Mouse (Mus musculus): Measurements from ENCODE around the gene Mapk1.

Gene Mapk1

DNA sequence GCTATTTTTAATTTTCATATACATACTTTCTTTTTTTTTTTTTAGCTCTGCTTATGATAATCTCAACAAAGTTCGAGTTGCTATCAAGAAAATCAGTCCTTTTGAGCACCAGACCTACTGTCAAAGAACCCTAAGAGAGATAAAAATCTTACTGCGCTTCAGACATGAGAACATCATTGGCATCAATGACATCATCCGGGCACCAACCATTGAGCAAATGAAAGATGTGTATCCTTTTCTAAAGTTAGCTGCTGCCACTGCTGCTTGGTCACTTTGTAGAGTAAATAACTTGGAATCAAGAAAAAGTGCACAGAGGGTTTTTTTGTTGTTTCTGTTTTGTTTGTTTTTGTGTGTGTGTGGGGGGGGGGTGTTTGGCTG lies 32.7 kb downstream of the Mapk1 start:
- no peak for DNase-seq (ENCODE audit: low read depth)

DNA sequence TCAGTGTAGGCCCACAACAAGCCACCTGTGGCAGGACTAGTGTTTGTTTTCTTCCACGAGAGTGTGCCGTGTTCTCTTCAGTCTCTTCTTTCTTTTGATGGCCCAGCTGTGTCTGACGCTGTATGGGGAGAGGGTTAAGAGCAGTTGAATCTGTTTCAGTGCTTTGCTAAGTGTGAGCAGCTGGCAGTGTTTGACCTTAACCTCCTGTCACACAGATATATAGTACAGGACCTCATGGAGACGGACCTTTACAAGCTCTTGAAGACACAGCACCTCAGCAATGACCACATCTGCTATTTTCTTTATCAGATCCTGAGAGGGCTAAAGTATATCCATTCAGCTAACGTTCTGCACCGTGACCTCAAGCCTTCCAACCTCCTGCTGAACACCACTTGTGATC lies 34.9 kb downstream of the Mapk1 start:
- DNase-seq (ENCODE audit: low read depth): no peak

DNA sequence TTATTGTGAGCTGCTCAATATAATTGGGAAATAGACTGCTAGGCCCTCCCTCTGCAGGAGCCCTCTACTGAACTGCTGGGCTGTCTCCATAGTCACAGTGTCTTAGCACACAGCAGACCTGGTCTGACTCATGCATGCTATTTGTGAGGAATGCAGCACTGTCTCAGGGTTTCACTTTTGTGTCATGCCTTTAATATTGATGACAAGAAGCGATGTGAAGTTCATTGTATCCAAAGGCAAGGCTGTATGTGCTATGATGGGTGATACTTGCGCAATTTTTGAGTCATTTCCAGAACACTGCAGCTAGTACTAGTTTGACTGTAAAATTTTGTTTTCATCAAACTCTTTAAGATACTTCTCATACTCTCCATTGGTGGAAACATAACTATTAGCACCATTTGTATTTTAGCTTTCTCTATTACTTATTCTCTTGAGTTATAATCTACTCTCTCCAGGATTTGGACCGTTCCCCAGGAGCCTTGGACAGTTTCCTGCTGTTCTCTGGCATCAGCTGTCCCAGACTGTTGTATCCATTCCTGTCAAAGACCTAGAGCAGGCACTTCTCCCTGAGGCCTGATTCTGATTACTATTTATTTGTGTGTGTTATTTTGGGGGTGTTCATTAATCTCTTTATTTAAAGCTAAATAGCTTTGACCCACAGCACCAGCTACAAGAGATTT lies 41.4 kb downstream of the Mapk1 start:
- DNase-seq (ENCODE audit: low read depth): peak; percentile 80

GRCm38 (mm10) chr16:17029971-17030695 lies 47.0 kb downstream of the Mapk1 start:
- no peak for DNase-seq (ENCODE audit: low read depth)

DNA sequence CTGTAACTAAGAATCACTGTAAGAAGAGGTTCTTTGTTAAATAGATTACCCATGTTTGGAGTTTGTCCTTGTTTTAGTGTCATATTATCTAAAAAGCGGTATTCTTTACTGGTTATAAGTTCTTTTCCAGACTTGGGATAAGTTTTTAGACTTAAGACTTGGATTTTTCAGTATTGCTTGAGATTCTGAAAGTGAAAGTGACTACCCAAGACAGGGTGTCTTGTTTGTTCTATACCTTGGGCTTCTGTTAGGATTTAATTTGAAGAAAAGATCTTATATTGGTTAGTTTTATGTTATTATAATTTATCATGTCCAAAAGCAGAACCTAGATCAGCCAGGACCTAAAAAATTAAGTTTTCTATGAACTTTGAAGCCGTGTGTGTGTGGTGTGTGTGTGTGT lies 50.6 kb downstream of the Mapk1 start:
- no peak for DNase-seq (ENCODE audit: low read depth)

DNA sequence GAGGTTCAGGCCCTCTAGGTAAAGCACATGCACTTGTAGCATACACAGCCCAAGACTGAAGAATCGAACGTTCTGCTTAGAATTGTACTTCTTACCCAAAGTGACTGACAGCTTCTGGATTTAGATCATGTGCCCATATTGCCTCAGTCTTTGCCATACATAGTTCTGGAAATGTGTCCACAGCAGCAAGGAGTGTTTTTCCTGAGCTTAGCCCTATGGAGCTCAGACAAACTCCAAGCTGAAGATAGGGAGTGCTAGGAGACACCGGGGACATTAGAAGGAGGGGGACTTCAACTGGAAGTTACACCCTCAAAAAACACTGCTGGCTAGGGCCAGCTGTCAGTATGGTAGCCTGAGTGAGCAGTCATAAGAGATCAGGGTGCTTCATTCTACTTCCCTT lies 57.5 kb downstream of the Mapk1 start:
- DNase-seq (ENCODE audit: low read depth): no peak

DNA sequence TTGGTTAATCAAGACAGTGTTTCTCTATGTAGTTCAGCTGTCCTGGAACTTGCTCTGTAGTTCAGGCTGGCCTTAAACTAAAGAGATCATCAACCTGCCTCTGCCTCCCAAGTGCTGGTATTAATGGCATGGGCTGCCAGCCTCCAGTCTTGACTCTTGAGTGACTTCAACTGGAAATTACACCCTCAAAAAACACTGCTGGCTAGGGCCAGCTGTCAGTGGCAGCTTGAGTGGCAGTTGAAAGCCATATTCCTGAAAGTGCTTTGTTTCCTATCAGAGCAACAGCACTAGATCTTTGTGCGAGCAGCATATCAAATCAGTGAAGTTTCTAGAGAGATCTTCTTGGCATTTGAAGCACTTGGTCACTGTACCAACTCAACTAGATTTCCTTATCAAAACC lies 58.2 kb downstream of the Mapk1 start:
- DNase-seq (ENCODE audit: low read depth): no peak

DNA sequence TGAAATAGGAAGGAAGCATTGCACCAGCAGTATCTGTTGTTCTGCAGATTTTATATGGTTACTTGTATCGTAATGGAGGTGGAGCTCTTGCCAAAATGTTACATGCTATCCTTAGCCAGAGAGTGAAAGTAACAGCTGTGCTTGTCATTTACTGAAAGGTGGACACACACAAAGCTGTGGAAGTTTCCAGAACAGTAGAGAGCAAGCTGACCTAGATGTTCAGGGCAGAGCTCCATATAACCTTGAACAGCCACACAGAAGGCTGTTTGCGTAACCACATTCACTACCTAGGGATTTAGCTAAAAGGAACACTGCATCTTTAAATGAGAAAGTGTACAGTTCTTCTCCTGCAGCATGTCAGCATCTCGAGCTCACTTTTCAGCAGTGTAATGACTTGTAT lies 61.1 kb downstream of the Mapk1 start:
- DNase-seq (ENCODE audit: low read depth): no peak

GRCm38 (mm10) chr16:17045287-17045686 lies 62.1 kb downstream of the Mapk1 start:
- DNase-seq (ENCODE audit: low read depth): no peak

- DNase-seq (ENCODE audit: low read depth): no peak
Observed at GRCm38 (mm10) chr16:17049886-17050285, 66.7 kb downstream of the Mapk1 start.

DNA sequence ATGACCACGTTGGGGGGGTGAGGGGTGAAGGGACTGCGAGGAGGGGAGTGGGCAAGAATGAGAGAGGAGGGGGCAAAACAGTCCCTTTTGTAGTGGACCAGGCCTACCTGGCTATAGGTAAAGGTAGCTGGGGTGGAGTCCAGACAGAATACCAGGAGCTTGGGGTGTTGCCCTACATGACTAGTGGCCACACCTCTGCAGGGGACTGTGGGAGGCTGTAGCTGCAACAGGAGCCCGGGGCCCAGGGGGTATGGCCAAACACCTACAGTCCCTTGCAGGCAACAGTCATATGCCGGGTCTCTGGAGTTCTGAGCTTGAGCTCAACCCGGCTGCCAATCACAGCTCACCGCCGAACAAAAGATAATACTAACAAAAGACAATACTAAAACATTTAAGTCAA lies 68.9 kb downstream of the Mapk1 start:
- no peak for DNase-seq (ENCODE audit: low read depth)

- DNase-seq (ENCODE audit: low read depth): no peak
Observed at GRCm38 (mm10) chr16:17053903-17054302, 70.7 kb downstream of the Mapk1 start.

GRCm38 (mm10) chr16:17055584-17055983 lies 72.4 kb downstream of the Mapk1 start:
- DNase-seq (ENCODE audit: low read depth): no peak

GRCm38 (mm10) chr16:17062338-17062737 lies 79.2 kb downstream of the Mapk1 start:
- peak; percentile 80 for DNase-seq (ENCODE audit: low read depth)

DNA sequence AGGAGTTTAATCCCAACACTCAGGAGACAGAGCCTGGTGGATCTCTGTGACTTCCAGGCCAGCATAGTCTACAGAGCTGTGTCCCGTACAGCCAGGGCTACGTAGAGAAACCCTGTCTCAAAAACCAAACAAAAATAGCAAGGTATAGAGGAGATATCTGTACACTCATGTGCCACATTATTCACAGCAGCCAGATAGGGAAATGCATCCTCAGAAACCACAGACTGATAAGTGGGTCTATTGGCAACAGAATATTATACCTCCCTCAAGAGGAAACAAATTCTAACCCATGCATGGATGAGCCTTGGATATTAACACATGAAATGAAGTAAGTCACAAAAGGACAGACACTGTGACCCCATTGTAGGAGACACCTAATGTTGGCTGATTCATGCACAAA lies 84.4 kb downstream of the Mapk1 start:
- peak; percentile 30 for DNase-seq (ENCODE audit: low read depth)

GRCm38 (mm10) chr16:17069511-17070443 lies 86.6 kb downstream of the Mapk1 start, which contains the start of gene Ypel1:
TSS of gene Ypel1 (plus strand) at chr16:17069696.
- DNase-seq (ENCODE audit: low read depth): peak; percentile 85

GRCm38 (mm10) chr16:17070716-17071115 lies 87.5 kb downstream of the Mapk1 start:
- no peak for DNase-seq (ENCODE audit: low read depth)

DNA sequence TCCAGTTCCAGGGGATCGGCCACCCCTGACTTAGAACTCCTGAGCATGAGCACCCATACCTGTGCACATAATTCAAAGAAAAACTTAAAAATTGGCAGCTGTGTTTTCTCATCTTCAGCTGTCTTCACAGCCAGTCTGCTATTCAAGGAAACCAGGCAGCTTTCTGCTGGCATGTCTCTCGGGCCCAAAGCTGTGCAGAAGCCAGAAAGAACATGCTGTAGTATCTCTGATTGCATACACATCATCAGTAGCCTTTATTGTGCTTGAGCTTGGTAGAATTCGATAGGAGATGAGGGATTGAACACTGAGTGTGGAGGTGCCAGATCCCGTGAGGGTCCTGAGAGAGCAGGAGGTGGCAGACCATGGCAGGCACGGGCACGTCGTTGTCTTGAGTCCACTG lies 89.8 kb downstream of the Mapk1 start:
- no peak for DNase-seq (ENCODE audit: low read depth)

DNA sequence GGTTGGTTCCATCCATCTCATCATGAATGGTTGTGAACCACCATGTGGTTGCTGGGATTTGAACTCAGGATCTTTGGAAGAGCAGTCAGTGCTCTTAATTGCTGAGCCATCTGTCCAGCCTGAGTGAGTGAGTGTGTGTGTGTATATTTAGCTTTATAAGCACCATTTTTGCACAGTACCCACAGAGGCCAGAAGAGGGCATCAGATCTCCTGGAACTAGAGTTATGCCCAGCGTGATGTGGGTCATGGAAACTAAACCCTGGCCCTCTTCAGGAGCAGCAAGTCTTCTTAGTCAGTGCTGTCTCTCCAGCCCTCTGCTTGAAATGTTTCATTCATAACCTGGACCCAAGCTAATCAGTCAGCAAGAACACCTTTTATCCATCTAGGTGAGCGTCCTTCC lies 93.1 kb downstream of the Mapk1 start:
- DNase-seq (ENCODE audit: low read depth): no peak

GRCm38 (mm10) chr16:17076869-17077268 lies 93.7 kb downstream of the Mapk1 start:
- DNase-seq (ENCODE audit: low read depth): no peak

DNA sequence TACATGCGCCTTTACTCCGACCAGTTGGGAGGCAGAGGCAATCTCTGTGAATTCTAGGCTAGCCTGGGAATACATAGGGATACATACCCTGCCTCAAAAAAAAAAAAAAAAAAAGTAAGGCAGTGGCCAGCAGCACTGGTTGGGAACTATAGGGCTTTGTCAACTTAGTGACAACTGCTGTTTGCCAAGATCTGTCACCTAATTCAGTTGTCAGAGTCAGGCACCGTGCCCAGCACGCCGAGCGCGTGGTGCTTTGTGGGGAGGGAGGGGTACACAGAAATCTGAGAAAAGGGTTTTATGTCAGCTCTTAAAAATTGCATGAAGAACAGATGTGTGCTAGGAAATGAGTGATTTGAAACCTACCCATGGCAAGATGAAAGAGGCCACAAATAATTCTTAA lies 94.9 kb downstream of the Mapk1 start:
- no peak for DNase-seq (ENCODE audit: low read depth)

- no peak for DNase-seq (ENCODE audit: low read depth)
Observed at GRCm38 (mm10) chr16:17082121-17082792, 99.1 kb downstream of the Mapk1 start.

Measured in NIH3T3 (cell line).